Mouse (Mus musculus) E14TG2a.4 (cell line): Measurements from ENCODE around the gene Tyw1.

Experiments used
- H3K27me3 ChIP-seq: 2 replicates; pipeline ENCODE4 v1.6.1; 2014; ENCODE audit warnings: low read length, control low read depth; ENCODE audit not compliant: insufficient read depth
- H3K36me3 ChIP-seq: 2 replicates; pipeline ENCODE4 v1.6.1; 2014; ENCODE audit warnings: low read length, control low read depth; ENCODE audit not compliant: insufficient read depth
- H3K4me1 ChIP-seq: replicated peaks from 2 replicates; pipeline ENCODE4 v1.6.1; 2014; ENCODE audit warnings: low read depth, low read length, control low read depth
- H3K4me3 ChIP-seq: replicated peaks from 2 replicates; pipeline ENCODE4 v1.5.1; 2014; ENCODE audit warnings: mild to moderate bottlenecking, low read length
- H3K9me3 ChIP-seq: 2 replicates; pipeline ENCODE4 v1.6.1; 2014; ENCODE audit warnings: low read length, control low read depth
- CTCF ChIP-seq: conservative IDR thresholded peaks from 2 replicates; pipeline ENCODE4 v1.5.1; 2014; ENCODE audit warnings: low read length
- NANOG ChIP-seq: IDR thresholded peaks from 2 replicates; pipeline ENCODE4 v1.6.1; 2014; ENCODE audit warnings: borderline replicate concordance, low read length, mixed read lengths
- POU5F1 ChIP-seq: IDR thresholded peaks from 2 replicates; pipeline ENCODE4 v1.6.1; 2014; ENCODE audit warnings: low read length, borderline replicate concordance

The Tyw1 gene

DNA sequence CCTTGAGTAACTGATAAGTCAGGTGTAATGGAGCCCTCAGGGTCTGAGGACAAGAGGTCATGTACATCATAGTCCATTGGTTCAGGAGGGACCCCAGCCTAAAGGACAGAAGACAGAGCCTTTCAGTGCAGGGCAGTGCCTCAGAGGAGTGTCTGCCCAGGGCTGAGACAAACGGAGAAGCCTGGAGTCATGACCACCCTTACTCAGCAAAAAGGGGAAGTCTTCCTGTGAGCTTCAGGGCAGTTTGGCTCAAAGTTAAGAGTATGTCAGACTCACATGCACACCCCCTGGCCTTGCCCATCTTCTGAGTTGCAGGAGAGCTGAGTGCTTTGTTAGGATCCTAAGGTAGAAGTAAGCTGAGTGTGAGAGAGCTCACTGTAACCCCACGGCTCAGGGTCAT, 74.5 kb downstream of the Tyw1 start:
- Histone ChIP-seq H3K27me3 (no peaks in the 10 kb centered on the region), H3K36me3 (peaks cover 59% of the 10 kb centered on the region), H3K4me1 (no peaks in the 10 kb centered on the region), H3K4me3 (no peak overlapping the region), H3K9me3 (no peaks in the 10 kb centered on the region)
- TF ChIP-seq POU5F1 (no peak), CTCF (no peak), NANOG (no peak)

DNA sequence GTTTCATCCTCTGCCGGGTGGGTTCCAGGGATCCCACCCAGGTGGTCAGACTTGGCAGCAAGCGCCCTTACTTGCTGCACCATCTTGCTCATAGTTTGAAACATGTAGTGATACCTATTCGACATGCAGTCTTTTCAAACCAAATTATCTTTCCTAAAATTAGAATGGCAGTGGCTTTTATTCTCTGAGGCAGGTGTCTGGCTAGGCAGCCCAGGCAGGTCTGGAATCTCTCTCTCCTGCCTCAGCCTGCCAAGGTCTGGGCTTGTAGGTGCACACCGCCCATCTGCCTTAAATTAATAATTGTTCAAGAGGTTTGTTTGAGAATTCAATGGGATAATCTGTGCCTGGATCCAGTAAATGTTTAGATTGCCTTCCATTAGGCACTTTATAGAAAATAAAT, 75.4 kb downstream of the Tyw1 start:
- Histone ChIP-seq H3K4me1 (no peaks in the 10 kb centered on the region), H3K9me3 (no peaks in the 10 kb centered on the region), H3K4me3 (no peak overlapping the region), H3K27me3 (no peaks in the 10 kb centered on the region), H3K36me3 (peaks cover 59% of the 10 kb centered on the region)
- TF ChIP-seq CTCF = no peak
- TF ChIP-seq NANOG = no peak
- no peak for TF ChIP-seq POU5F1

DNA sequence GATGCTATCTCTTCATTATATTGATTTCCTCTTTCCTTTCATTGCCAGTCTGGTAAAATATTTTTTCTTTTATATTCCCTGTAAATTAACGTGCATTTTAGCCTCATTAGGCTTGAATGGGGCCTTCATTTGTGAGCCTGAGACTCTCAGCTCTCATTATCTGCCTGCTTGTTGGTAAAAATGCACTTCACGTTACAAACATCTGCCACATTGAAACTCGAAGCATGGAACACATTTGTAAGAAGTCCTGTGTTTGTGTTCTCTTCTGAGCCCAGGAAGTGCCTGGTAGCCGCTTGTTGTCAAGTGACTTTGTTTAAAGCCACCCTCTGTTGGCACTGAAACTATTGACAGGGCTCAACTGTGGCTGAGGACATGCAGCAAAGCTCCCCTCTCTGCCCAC, 75.8 kb downstream of the Tyw1 start:
- H3K4me3 ChIP-seq = no peak overlapping the region
- no peaks in the 10 kb centered on the region for H3K9me3 ChIP-seq
- peaks cover 59% of the 10 kb centered on the region for H3K36me3 ChIP-seq
- no peaks in the 10 kb centered on the region for H3K4me1 ChIP-seq
- H3K27me3 ChIP-seq = no peaks in the 10 kb centered on the region
- TF ChIP-seq NANOG (no peak), POU5F1 (no peak), CTCF (no peak)

DNA sequence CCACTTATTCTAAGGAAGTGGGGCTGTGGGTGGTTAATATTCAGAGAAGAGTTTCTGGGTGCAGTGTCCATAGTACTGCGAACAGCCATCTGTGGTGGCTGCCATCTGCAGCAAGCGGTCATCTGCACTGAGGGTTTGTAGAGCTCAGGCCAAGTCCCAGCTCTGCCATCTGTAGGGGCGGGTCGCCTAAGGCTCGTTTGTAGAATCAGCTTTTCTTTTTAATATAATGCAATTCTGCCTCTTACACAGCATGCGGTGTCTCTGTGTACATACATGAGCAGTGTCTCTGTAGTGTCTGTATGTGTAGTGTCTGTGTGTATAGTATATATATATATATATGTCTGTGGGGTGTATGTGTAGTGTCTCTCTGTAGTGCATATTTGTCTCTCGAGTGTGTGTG, 78.1 kb downstream of the Tyw1 start:
- H3K4me3 ChIP-seq = no peak overlapping the region
- H3K36me3 ChIP-seq = peaks cover 67% of the 10 kb centered on the region
- no peak for TF ChIP-seq POU5F1
- TF ChIP-seq NANOG = no peak
- no peak for TF ChIP-seq CTCF
- no peaks in the 10 kb centered on the region for H3K9me3 ChIP-seq
- no peaks in the 10 kb centered on the region for H3K27me3 ChIP-seq
- H3K4me1 ChIP-seq = no peaks in the 10 kb centered on the region

DNA sequence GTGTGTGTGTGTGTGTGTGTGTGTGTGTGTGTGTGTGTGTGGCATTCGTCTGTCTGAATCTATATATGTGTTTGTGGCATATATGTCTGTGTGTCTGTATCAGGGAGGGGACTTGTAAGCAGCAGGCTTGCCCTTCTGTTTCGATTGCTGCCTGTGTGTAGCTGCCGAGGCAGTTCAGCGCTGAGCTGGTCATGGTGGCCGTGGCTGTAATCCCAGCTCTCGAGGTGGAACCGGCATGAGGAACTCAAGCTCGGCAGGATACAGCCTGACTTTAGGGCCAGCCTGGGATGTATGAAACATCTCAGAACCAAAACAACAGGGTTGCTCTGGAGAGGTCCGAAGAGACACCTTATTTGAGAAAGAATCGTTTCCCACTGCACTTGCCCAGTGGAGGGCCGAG, 78.6 kb downstream of the Tyw1 start:
- peaks cover 67% of the 10 kb centered on the region for H3K36me3 ChIP-seq
- TF ChIP-seq POU5F1 (no peak), CTCF (no peak), NANOG (no peak)
- no peaks in the 10 kb centered on the region for H3K27me3 ChIP-seq
- no peaks in the 10 kb centered on the region for H3K9me3 ChIP-seq
- no peaks in the 10 kb centered on the region for H3K4me1 ChIP-seq
- no peak overlapping the region for H3K4me3 ChIP-seq

DNA sequence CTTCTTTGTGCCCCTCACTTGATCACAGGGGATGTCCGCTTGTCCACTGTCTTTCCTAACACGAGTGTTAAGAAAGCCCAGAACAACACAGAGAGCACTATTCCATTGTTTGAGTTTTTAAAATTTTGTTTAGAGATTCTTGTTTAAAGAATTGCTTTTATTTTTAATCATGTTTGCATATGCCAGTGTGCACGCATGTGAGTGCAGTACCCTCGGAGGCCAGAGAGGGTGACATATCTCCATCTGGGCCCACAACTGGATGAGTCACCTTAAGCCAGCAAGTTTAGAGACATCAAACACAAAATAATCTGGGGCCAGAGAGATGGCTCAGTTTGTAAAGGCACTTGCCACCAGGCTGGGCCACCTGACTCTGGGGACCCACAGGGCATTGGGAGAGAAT, 80.0 kb downstream of the Tyw1 start:
- Histone ChIP-seq H3K36me3 (peaks cover 67% of the 10 kb centered on the region), H3K9me3 (no peaks in the 10 kb centered on the region), H3K4me1 (no peaks in the 10 kb centered on the region), H3K4me3 (no peak overlapping the region), H3K27me3 (no peaks in the 10 kb centered on the region)
- no peak for TF ChIP-seq POU5F1
- peak; percentile 51 for TF ChIP-seq CTCF

DNA sequence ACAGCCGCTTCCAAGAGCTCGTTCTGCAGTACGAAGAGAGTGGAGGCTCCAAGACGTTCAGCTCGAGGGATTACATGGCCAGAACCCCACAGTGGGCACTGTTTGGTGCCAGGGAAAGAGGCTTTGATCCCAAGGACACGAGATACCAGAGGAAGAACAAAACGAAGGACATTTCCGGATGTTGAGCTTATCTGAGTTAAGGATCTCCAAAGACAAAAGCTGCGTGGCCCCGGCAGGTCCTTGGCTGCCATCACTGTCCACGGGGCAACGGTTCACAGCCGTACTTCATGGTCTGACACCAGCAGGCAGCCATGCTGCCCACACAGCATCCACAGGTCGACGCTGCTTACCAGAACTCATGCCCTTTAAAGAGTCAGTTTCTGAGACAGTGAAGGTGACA, 85.2 kb downstream of the Tyw1 start:
- H3K4me3 ChIP-seq = no peak overlapping the region
- no peaks in the 10 kb centered on the region for H3K27me3 ChIP-seq
- peaks cover 4% of the 10 kb centered on the region for H3K4me1 ChIP-seq
- H3K9me3 ChIP-seq = peaks cover 10% of the 10 kb centered on the region
- peaks cover 79% of the 10 kb centered on the region for H3K36me3 ChIP-seq
- no peak for TF ChIP-seq POU5F1
- no peak for TF ChIP-seq CTCF
- TF ChIP-seq NANOG = no peak

DNA sequence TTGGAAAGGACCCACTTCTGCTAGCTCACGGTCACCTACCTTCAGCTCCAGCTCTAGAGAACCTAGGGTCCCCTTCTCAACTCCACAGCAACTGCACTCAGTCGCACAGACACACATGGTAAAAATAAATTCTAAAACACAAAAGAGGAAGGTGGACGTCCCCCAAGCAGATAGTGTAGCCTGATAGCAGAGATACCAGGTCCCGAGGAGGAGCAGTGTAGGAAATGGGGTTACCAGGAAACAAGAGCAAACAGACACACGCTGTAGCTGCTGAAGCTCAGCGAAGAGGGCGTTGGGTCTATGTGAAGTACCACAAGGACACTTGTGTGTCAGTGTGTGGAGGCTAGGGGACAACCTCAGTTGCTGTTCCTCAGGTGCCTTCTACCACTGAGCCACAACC, 89.6 kb downstream of the Tyw1 start:
- Histone ChIP-seq H3K4me3 (no peak overlapping the region), H3K27me3 (no peaks in the 10 kb centered on the region), H3K4me1 (peaks cover 4% of the 10 kb centered on the region), H3K9me3 (peaks cover 32% of the 10 kb centered on the region), H3K36me3 (peaks cover 40% of the 10 kb centered on the region)
- no peak for TF ChIP-seq CTCF
- no peak for TF ChIP-seq POU5F1
- no peak for TF ChIP-seq NANOG

DNA sequence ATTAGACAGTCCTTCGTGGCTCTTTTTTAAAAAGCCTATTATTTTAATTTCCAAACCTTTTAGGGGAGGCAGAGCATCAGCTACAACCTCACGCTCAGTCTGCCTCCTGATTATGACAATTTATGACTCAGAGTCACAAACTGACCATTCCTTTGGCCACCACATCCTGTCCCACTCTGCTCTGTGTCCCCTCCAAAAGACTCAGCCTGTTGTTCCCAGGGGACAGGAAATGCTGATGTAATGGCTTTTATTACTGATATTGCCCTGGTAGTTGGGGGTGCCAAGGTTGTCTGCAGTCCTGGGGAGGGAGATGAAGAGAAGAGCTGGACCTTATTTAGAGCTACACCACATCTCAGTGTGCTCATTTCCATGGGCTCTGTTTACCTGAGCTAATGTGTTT, 90.5 kb downstream of the Tyw1 start:
- no peaks in the 10 kb centered on the region for H3K27me3 ChIP-seq
- TF ChIP-seq NANOG (no peak), CTCF (no peak), POU5F1 (no peak)

More for the DNA sequence above, 90.5 kb downstream of the Tyw1 start:
- Histone ChIP-seq H3K4me3 (no peak overlapping the region), H3K9me3 (peaks cover 32% of the 10 kb centered on the region), H3K36me3 (peaks cover 31% of the 10 kb centered on the region), H3K4me1 (peaks cover 4% of the 10 kb centered on the region)
